Mouse (Mus musculus) telencephalon, adult 2 months (tissue): ENCODE data around the gene Stmn3.
A peak's percentile ranks its signal among the peaks of the same experiment; 100 is the strongest.

Source experiments
- DNase-seq: peaks from one replicate; pipeline ENCODE4 v3.0.0-alpha.2; 2011; ENCODE audit warnings: low read depth, low spot score

Gene Stmn3

GRCm38 (mm10) chr2:181314080-181314810 lies at the start of gene Stmn3:
Gene Stmn3 (minus strand): TSS chr2:181314500.
- DNase-seq, result peak; percentile 85

GRCm38 (mm10) chr2:181363946-181364345 lies 49.6 kb upstream of the Stmn3 start:
- DNase-seq, result no peak

GRCm38 (mm10) chr2:181356780-181357179 lies 42.5 kb upstream of the Stmn3 start:
- no peak for DNase-seq

- DNase-seq, result no peak
These were observed 28.5 kb upstream of the Stmn3 start for GRCm38 (mm10) chr2:181342766-181343165.

GRCm38 (mm10) chr2:181340426-181340825 lies 26.1 kb upstream of the Stmn3 start:
- no peak for DNase-seq

- peak; percentile 40 for DNase-seq
These were observed 19.7 kb upstream of the Stmn3 start for GRCm38 (mm10) chr2:181334023-181334422.

GRCm38 (mm10) chr2:181332542-181332941 lies 18.2 kb upstream of the Stmn3 start:
- DNase-seq, result no peak

- DNase-seq, result no peak
These were observed 11.8 kb upstream of the Stmn3 start for GRCm38 (mm10) chr2:181326098-181326497.

- no peak for DNase-seq
These were observed 7.8 kb upstream of the Stmn3 start for GRCm38 (mm10) chr2:181322136-181322535.

- no peak for DNase-seq
These were observed 5.8 kb upstream of the Stmn3 start for GRCm38 (mm10) chr2:181320103-181320499.

- peak; percentile 75 for DNase-seq
These were observed 5.2 kb upstream of the Stmn3 start, which contains the start of gene Rtel1 for GRCm38 (mm10) chr2:181319248-181320102. Gene Rtel1 (plus strand): TSS chr2:181319739.

- no peak for DNase-seq
These were observed 788 bp downstream of the Stmn3 start for GRCm38 (mm10) chr2:181313344-181314079.

- no peak for DNase-seq
These were observed 1.3 kb downstream of the Stmn3 start for GRCm38 (mm10) chr2:181313006-181313343.

GRCm38 (mm10) chr2:181312435-181312834 lies 1.9 kb downstream of the Stmn3 start:
- no peak for DNase-seq

GRCm38 (mm10) chr2:181307144-181307804 lies 7.0 kb downstream of the Stmn3 start:
- peak; percentile 43 for DNase-seq

GRCm38 (mm10) chr2:181304944-181305343 lies 9.4 kb downstream of the Stmn3 start:
- DNase-seq, result no peak

- no peak for DNase-seq
These were observed 12.3 kb downstream of the Stmn3 start for GRCm38 (mm10) chr2:181302041-181302440.

GRCm38 (mm10) chr2:181290937-181291336 lies 23.4 kb downstream of the Stmn3 start:
- DNase-seq, result no peak

GRCm38 (mm10) chr2:181288691-181289090 lies 25.6 kb downstream of the Stmn3 start:
- DNase-seq, result no peak

GRCm38 (mm10) chr2:181287958-181288350 lies 26.3 kb downstream of the Stmn3 start, which contains the start of gene Gmeb2:
Gene Gmeb2 (minus strand): TSS chr2:181288035.
- DNase-seq, result peak; percentile 93

- DNase-seq, result peak; percentile 31
These were observed 26.9 kb downstream of the Stmn3 start for GRCm38 (mm10) chr2:181287338-181287957.
